Mouse (Mus musculus) kidney, postnatal 0 days (tissue): ENCODE results near the gene Ppargc1a. TPM values are rescaled to one million over a fixed set of nuclear protein-coding genes. Genes with fewer than 3 reads are reported as not detected.
A peak's percentile ranks its signal among the peaks of the same experiment; 100 is the strongest.

Source experiments
- ATAC-seq: fragments of 200-750 bp; cut with Nextera tagmentation; replicated peaks from 2 replicates; pipeline ENCODE4 v1.8.0; 2017; ENCODE audit warnings: low read depth, moderate number of reproducible peaks, moderate TSS enrichment, moderate library complexity; ENCODE audit not compliant: low FRiP score
- DNase-seq: peaks from one replicate; pipeline ENCODE4 v3.0.0-alpha.2; 2016; ENCODE audit warnings: low spot score
- H3K27ac ChIP-seq: fragments of 300-500 bp; sonication (generic); 2 replicates; pipeline ENCODE4 v1.5.1; 2014; ENCODE audit warnings: mild to moderate bottlenecking
- H3K27me3 ChIP-seq: fragments of 300-500 bp; sonication (generic); 2 replicates; pipeline ENCODE4 v1.6.1; 2014; ENCODE audit warnings: low read length, mixed read lengths; ENCODE audit not compliant: insufficient read depth
- H3K36me3 ChIP-seq: fragments of 300-500 bp; sonication (generic); 2 replicates; pipeline ENCODE4 v1.6.1; 2014; ENCODE audit warnings: low read length, mixed read lengths; ENCODE audit not compliant: insufficient read depth
- H3K4me1 ChIP-seq: fragments of 300-500 bp; sonication (generic); replicated peaks from 2 replicates; pipeline ENCODE4 v1.6.1; 2014; ENCODE audit warnings: antibody characterized with exemption, low read length, mixed read lengths; ENCODE audit not compliant: insufficient read depth
- H3K4me2 ChIP-seq: fragments of 300-500 bp; sonication (generic); 2 replicates; pipeline ENCODE4 v1.6.1; 2014; ENCODE audit warnings: mild to moderate bottlenecking, low read length, moderate library complexity, mixed read lengths
- H3K4me3 ChIP-seq: fragments of 300-500 bp; sonication (generic); replicated peaks from 2 replicates; pipeline ENCODE4 v1.5.1; 2014; ENCODE audit warnings: low read depth, low read length
- H3K9ac ChIP-seq: fragments of 300-500 bp; sonication (generic); 2 replicates; pipeline ENCODE4 v1.6.1; 2014; ENCODE audit warnings: low read depth, low read length
- H3K9me3 ChIP-seq: fragments of 300-500 bp; sonication (generic); replicated peaks from 2 replicates; pipeline ENCODE4 v1.6.1; 2016; ENCODE audit warnings: low read length, inconsistent platforms, mixed read lengths
- CTCF ChIP-seq: IDR thresholded peaks from 2 replicates; pipeline ENCODE4 v1.5.1; 2016; ENCODE audit warnings: antibody characterized with exemption, low read depth, mild to moderate bottlenecking, moderate library complexity
- WGBS: fragments of 180-500 bp; shearing (Covaris S2); extraction: QIAGEN DNeasy Blood & Tissue Kit; methylation state at CpG from one replicate; pipeline ENCODE4 v1.1.7; 2014; 5-methylcytosine and 5-hydroxymethylcytosine counted together
- polyA plus RNA-seq: library from polyadenylated mRNA; unstranded; fragments of >200 nt; fragmentation: Nextera tagmentation; extraction: Ambion mirVana; gene quantifications from 2 replicates; pipeline ENCODE4 v1.2.1, GENCODE M21; 2015

The Ppargc1a gene
- polyA plus RNA-seq, 1 experiment from 2014 or later = 30.1 TPM

- WGBS = 61% methylated on average over 1 of the region's 1 CpGs
- H3K4me2 ChIP-seq = no peak overlapping the region
- TF ChIP-seq CTCF = no peak
- H3K9ac ChIP-seq = no peak overlapping the region
- H3K9me3 ChIP-seq = no peaks in the 10 kb centered on the region
- H3K36me3 ChIP-seq = no peaks in the 10 kb centered on the region
- no peak for ATAC-seq
- no peak overlapping the region for H3K4me3 ChIP-seq
- no peak for DNase-seq
- no peaks in the 10 kb centered on the region for H3K27me3 ChIP-seq
- no peaks in the 10 kb centered on the region for H3K4me1 ChIP-seq
- H3K27ac ChIP-seq = no peak overlapping the region
Observed at GRCm38 (mm10) chr5:51447631-51448030, 119.9 kb downstream of the Ppargc1a start.

GRCm38 (mm10) chr5:51446299-51447090, 121.0 kb downstream of the Ppargc1a start:
- no peak overlapping the region for H3K9ac ChIP-seq
- H3K9me3 ChIP-seq = no peaks in the 10 kb centered on the region
- H3K27me3 ChIP-seq = no peaks in the 10 kb centered on the region
- DNase-seq = no peak
- no peak overlapping the region for H3K4me3 ChIP-seq
- H3K36me3 ChIP-seq = no peaks in the 10 kb centered on the region
- 79% methylated on average over 14 of the region's 14 CpGs for WGBS
- no peak overlapping the region for H3K4me2 ChIP-seq
- no peak for TF ChIP-seq CTCF
- peak overlapping the region; percentile 20; the same call in 1 of the 2 replicates for H3K27ac ChIP-seq
- no peaks in the 10 kb centered on the region for H3K4me1 ChIP-seq
- ATAC-seq = 0 out of 2 replicates have a peak, but pooled peaks have one; percentile 49

- H3K4me2 ChIP-seq = no peak overlapping the region
- H3K4me3 ChIP-seq = no peak overlapping the region
- DNase-seq = peak; percentile 39
- ATAC-seq = peak; percentile 46; the same call in 1 of the 2 replicates
- H3K27me3 ChIP-seq = no peaks in the 10 kb centered on the region
- no peaks in the 10 kb centered on the region for H3K9me3 ChIP-seq
- no peak for TF ChIP-seq CTCF
- peak overlapping the region; percentile 20; the same call in 1 of the 2 replicates for H3K27ac ChIP-seq
- H3K36me3 ChIP-seq = no peaks in the 10 kb centered on the region
- no peaks in the 10 kb centered on the region for H3K4me1 ChIP-seq
- no peak overlapping the region for H3K9ac ChIP-seq
Observed at GRCm38 (mm10) chr5:51445726-51446125, 121.8 kb downstream of the Ppargc1a start.

GRCm38 (mm10) chr5:51439773-51440172, 127.8 kb downstream of the Ppargc1a start:
- H3K27me3 ChIP-seq = no peaks in the 10 kb centered on the region
- no peaks in the 10 kb centered on the region for H3K36me3 ChIP-seq
- H3K9me3 ChIP-seq = no peaks in the 10 kb centered on the region
- ATAC-seq = no peak
- no peak for DNase-seq
- no peak for TF ChIP-seq CTCF
- H3K4me1 ChIP-seq = no peaks in the 10 kb centered on the region
- H3K27ac ChIP-seq = no peak overlapping the region
- no peak overlapping the region for H3K9ac ChIP-seq
- H3K4me3 ChIP-seq = no peak overlapping the region
- 10% methylated on average over 4 of the region's 4 CpGs for WGBS
- no peak overlapping the region for H3K4me2 ChIP-seq

GRCm38 (mm10) chr5:51433905-51434304, 133.6 kb downstream of the Ppargc1a start:
- H3K4me1 ChIP-seq = no peaks in the 10 kb centered on the region
- no peak overlapping the region for H3K27ac ChIP-seq
- ATAC-seq (no peak), DNase-seq (no peak)
- no peak overlapping the region for H3K4me3 ChIP-seq
- H3K27me3 ChIP-seq = no peaks in the 10 kb centered on the region
- H3K36me3 ChIP-seq = no peaks in the 10 kb centered on the region
- no peak overlapping the region for H3K4me2 ChIP-seq
- H3K9ac ChIP-seq = no peak overlapping the region
- no peak for TF ChIP-seq CTCF
- WGBS = 70% methylated on average over 5 of the region's 5 CpGs
- no peaks in the 10 kb centered on the region for H3K9me3 ChIP-seq

GRCm38 (mm10) chr5:51432532-51432931, 135.0 kb downstream of the Ppargc1a start:
- Histone ChIP-seq H3K27me3 (no peaks in the 10 kb centered on the region), H3K27ac (no peak overlapping the region), H3K9ac (no peak overlapping the region), H3K36me3 (no peaks in the 10 kb centered on the region), H3K9me3 (no peaks in the 10 kb centered on the region), H3K4me3 (no peak overlapping the region), H3K4me1 (no peaks in the 10 kb centered on the region), H3K4me2 (no peak overlapping the region)
- TF ChIP-seq CTCF = no peak
- no peak for ATAC-seq
- 78% methylated on average over 2 of the region's 2 CpGs for WGBS
- no peak for DNase-seq
